Mouse (Mus musculus): ENCODE data around the gene Olfr1391. TPM values are rescaled to one million over a fixed set of nuclear protein-coding genes. Genes with fewer than 3 reads are reported as not detected.
A peak's percentile ranks its signal among the peaks of the same experiment; 100 is the strongest.
"Not testable (repeated sequence)": the region's sequence is repeated elsewhere in the genome, so short reads cannot be mapped to it uniquely, and the experiment has no call there.

The Olfr1391 gene
- not detected in 2 replicates for polyA plus RNA-seq (2012; rRNA removed)

- no peak for DNase-seq
- Histone ChIP-seq H3K27me3 (replicated peaks; ENCODE audit: control insufficient read depth, insufficient read depth, low read length) (no peaks in the 10 kb centered on the region), H3K4me3 (ENCODE audit: insufficient read depth, low read depth, low read length) (no peak within 1 kb of the TSS), H3K4me1 (ENCODE audit: control insufficient read depth, insufficient read depth, low read length) (no peaks in the 10 kb centered on the region), H3K27ac (ENCODE audit: insufficient read depth, low read depth, low read length) (no peak within 1 kb of the TSS), H3K36me3 (ENCODE audit: control insufficient read depth, insufficient read depth, low read length) (no peaks in the 10 kb centered on the region)
- 80% methylated on average over 2 of the region's 2 CpGs for WGBS
- no peak for TF ChIP-seq CTCF (conservative IDR thresholded peaks at IDR 0.05; ENCODE audit: insufficient read depth, insufficient read length, low read depth, low read length)
- TF ChIP-seq POLR2A (IDR thresholded peaks at IDR 0.05; ENCODE audit: low read depth, low read length) = no peak
Measured at GRCm38 (mm10) chr11:49322442-49322841, at the start of gene Olfr1391. Olfr1391 (plus strand) TSS chr11:49322742.

GRCm38 (mm10) chr11:49273834-49274519 lies 48.6 kb upstream of the Olfr1391 start:
- WGBS = 82% methylated on average over 11 of the region's 11 CpGs
- no peak for DNase-seq
- Histone ChIP-seq H3K36me3 (ENCODE audit: control insufficient read depth, insufficient read depth, low read length) (no peaks in the 10 kb centered on the region), H3K4me1 (ENCODE audit: control insufficient read depth, insufficient read depth, low read length) (peaks cover 3% of the 10 kb centered on the region; the same call in 1 of the 2 replicates), H3K27me3 (replicated peaks; ENCODE audit: control insufficient read depth, insufficient read depth, low read length) (no peaks in the 10 kb centered on the region), H3K27ac (ENCODE audit: insufficient read depth, low read depth, low read length) (no peak overlapping the region), H3K4me3 (ENCODE audit: insufficient read depth, low read depth, low read length) (no peak overlapping the region)
- TF ChIP-seq POLR2A (IDR thresholded peaks at IDR 0.05; ENCODE audit: low read depth, low read length) (no peak), CTCF (conservative IDR thresholded peaks at IDR 0.05; ENCODE audit: insufficient read depth, insufficient read length, low read depth, low read length) (no peak)

- no peaks in the 10 kb centered on the region for H3K27me3 ChIP-seq (replicated peaks; ENCODE audit: control insufficient read depth, insufficient read depth, low read length)
- WGBS = 55% methylated on average over 3 of the region's 3 CpGs
- TF ChIP-seq CTCF (conservative IDR thresholded peaks at IDR 0.05; ENCODE audit: insufficient read depth, insufficient read length, low read depth, low read length) (no peak), POLR2A (IDR thresholded peaks at IDR 0.05; ENCODE audit: low read depth, low read length) (no peak)
- peaks cover 3% of the 10 kb centered on the region; the same call in 1 of the 2 replicates for H3K4me1 ChIP-seq (ENCODE audit: control insufficient read depth, insufficient read depth, low read length)
- no peak within 1 kb of the TSS for H3K27ac ChIP-seq (ENCODE audit: insufficient read depth, low read depth, low read length)
- H3K36me3 ChIP-seq (ENCODE audit: control insufficient read depth, insufficient read depth, low read length) = no peaks in the 10 kb centered on the region
- H3K4me3 ChIP-seq (ENCODE audit: insufficient read depth, low read depth, low read length) = no peak within 1 kb of the TSS
- peak; percentile 41 for DNase-seq
Measured at GRCm38 (mm10) chr11:49278222-49278621, 44.3 kb upstream of the Olfr1391 start, which contains the start of gene Olfr1393. Olfr1393 (plus strand) TSS chr11:49278304.

GRCm38 (mm10) chr11:49284982-49285381 lies 37.6 kb upstream of the Olfr1391 start, which contains the start of gene Olfr1392:
Olfr1392 (plus strand) TSS chr11:49285282.
- not testable (repeated sequence) for H3K4me3 ChIP-seq (ENCODE audit: insufficient read depth, low read depth, low read length); DNase-seq; H3K27ac ChIP-seq (ENCODE audit: insufficient read depth, low read depth, low read length); H3K4me1 ChIP-seq (ENCODE audit: control insufficient read depth, insufficient read depth, low read length); H3K36me3 ChIP-seq (ENCODE audit: control insufficient read depth, insufficient read depth, low read length); H3K27me3 ChIP-seq (replicated peaks; ENCODE audit: control insufficient read depth, insufficient read depth, low read length)
- 49% methylated on average over 1 of the region's 1 CpGs for WGBS

- WGBS = 75% methylated on average over 2 of the region's 2 CpGs
- no peak for TF ChIP-seq CTCF (conservative IDR thresholded peaks at IDR 0.05; ENCODE audit: insufficient read depth, insufficient read length, low read depth, low read length)
- TF ChIP-seq POLR2A (IDR thresholded peaks at IDR 0.05; ENCODE audit: low read depth, low read length) = no peak
- no peaks in the 10 kb centered on the region for H3K4me1 ChIP-seq (ENCODE audit: control insufficient read depth, insufficient read depth, low read length)
- H3K27me3 ChIP-seq (replicated peaks; ENCODE audit: control insufficient read depth, insufficient read depth, low read length) = no peaks in the 10 kb centered on the region
- H3K36me3 ChIP-seq (ENCODE audit: control insufficient read depth, insufficient read depth, low read length) = no peaks in the 10 kb centered on the region
- H3K27ac ChIP-seq (ENCODE audit: insufficient read depth, low read depth, low read length) = no peak overlapping the region
- no peak for DNase-seq
- H3K4me3 ChIP-seq (ENCODE audit: insufficient read depth, low read depth, low read length) = no peak overlapping the region
Measured at GRCm38 (mm10) chr11:49287251-49287650, 35.3 kb upstream of the Olfr1391 start.

GRCm38 (mm10) chr11:49292777-49293176 lies 29.8 kb upstream of the Olfr1391 start:
- DNase-seq = no peak
- no peaks in the 10 kb centered on the region for H3K27me3 ChIP-seq (replicated peaks; ENCODE audit: control insufficient read depth, insufficient read depth, low read length)
- no peak overlapping the region for H3K4me3 ChIP-seq (ENCODE audit: insufficient read depth, low read depth, low read length)
- H3K27ac ChIP-seq (ENCODE audit: insufficient read depth, low read depth, low read length) = no peak overlapping the region
- no peaks in the 10 kb centered on the region for H3K4me1 ChIP-seq (ENCODE audit: control insufficient read depth, insufficient read depth, low read length)
- no peaks in the 10 kb centered on the region for H3K36me3 ChIP-seq (ENCODE audit: control insufficient read depth, insufficient read depth, low read length)
- 86% methylated on average over 3 of the region's 3 CpGs for WGBS
- no peak for TF ChIP-seq POLR2A (IDR thresholded peaks at IDR 0.05; ENCODE audit: low read depth, low read length)

GRCm38 (mm10) chr11:49304441-49304840 lies 18.1 kb upstream of the Olfr1391 start, which contains the start of gene Olfr10:
Olfr10 (plus strand) TSS chr11:49304741.
- Histone ChIP-seq H3K27me3 (replicated peaks; ENCODE audit: control insufficient read depth, insufficient read depth, low read length) (no peaks in the 10 kb centered on the region), H3K36me3 (ENCODE audit: control insufficient read depth, insufficient read depth, low read length) (no peaks in the 10 kb centered on the region), H3K27ac (ENCODE audit: insufficient read depth, low read depth, low read length) (no peak within 1 kb of the TSS), H3K4me3 (ENCODE audit: insufficient read depth, low read depth, low read length) (no peak within 1 kb of the TSS), H3K4me1 (ENCODE audit: control insufficient read depth, insufficient read depth, low read length) (no peaks in the 10 kb centered on the region)
- DNase-seq = no peak
- TF ChIP-seq CTCF (conservative IDR thresholded peaks at IDR 0.05; ENCODE audit: insufficient read depth, insufficient read length, low read depth, low read length) (no peak), POLR2A (IDR thresholded peaks at IDR 0.05; ENCODE audit: low read depth, low read length) (no peak)

- not testable (repeated sequence) for H3K27ac ChIP-seq (ENCODE audit: insufficient read depth, low read depth, low read length); H3K4me1 ChIP-seq (ENCODE audit: control insufficient read depth, insufficient read depth, low read length); H3K27me3 ChIP-seq (replicated peaks; ENCODE audit: control insufficient read depth, insufficient read depth, low read length); H3K4me3 ChIP-seq (ENCODE audit: insufficient read depth, low read depth, low read length); DNase-seq; H3K36me3 ChIP-seq (ENCODE audit: control insufficient read depth, insufficient read depth, low read length)
- 78% methylated on average over 5 of the region's 5 CpGs for WGBS
Measured at GRCm38 (mm10) chr11:49308547-49308946, 14.0 kb upstream of the Olfr1391 start.
